Mouse (Mus musculus): ENCODE results near the gene Kmt2e.

- no peak for TF ChIP-seq CTCF (IDR thresholded peaks at IDR 0.05; ENCODE audit: low read depth, low read length)
- no peak for TF ChIP-seq POLR2A (IDR thresholded peaks at IDR 0.05; ENCODE audit: insufficient read depth, low read length)
Observed at GRCm38 (mm10) chr5:23389601-23390305, 44.5 kb upstream of the Kmt2e start.
